Mouse (Mus musculus) c-Kit-positive CD71-positive TER-119-positive erythroid progenitor cells, embryonic 14.5 days (primary cell): ENCODE data around the gene Mfsd5.

Experiments
- DNase-seq: peaks from one replicate; pipeline ENCODE4 v3.0.0-alpha.2; 2013; ENCODE audit warnings: low spot score

Gene Mfsd5

GRCm38 (mm10) chr15:102282463-102283292 lies 3.4 kb downstream of the Mfsd5 start:
- DNase-seq: peak; percentile 49

DNA sequence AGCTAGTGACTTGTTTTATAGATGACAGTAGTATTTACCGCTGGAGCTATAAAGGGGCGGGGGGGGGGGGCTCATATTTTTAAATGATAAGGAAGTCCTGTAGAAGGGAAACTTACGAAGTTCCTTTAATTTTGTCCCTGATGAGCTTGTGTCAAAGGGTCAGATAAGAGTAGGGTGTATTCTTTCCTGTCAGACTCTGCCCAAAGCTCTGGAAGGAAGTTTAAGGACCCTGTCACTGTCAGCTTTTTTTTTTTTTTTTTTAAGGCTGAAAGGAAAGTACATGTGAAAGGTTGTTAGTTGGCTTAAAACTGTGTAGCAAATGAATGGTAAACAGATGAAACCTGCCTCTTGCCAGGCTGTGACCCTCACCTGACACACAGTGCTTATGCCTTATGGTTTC lies 4.4 kb downstream of the Mfsd5 start:
- no peak for DNase-seq

DNA sequence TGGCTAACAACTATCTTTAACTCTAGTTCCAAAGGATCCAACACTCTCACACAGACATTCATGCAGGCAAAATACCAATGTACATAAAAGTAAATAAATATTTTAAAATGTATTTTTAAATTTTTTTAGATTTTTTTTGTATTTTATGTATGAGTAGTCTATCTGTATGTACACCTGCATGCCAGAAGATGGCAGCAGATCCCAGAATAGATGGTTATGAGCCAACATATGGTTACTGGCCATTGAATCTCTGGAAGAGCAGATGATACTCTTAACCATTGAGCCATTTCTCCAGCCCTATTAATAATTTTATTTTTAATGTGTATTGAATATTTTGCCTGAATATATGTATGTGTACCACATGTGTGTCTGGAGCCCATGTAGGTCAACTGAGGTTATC lies 8.1 kb downstream of the Mfsd5 start:
- DNase-seq: peak; percentile 56

GRCm38 (mm10) chr15:102295633-102296367 lies 16.5 kb downstream of the Mfsd5 start, which contains the start of gene Espl1:
Espl1 (plus strand) TSS chr15:102296266.
- DNase-seq: peak; percentile 94

- peak; percentile 37 for DNase-seq
Measured at GRCm38 (mm10) chr15:102296368-102297006, 17.2 kb downstream of the Mfsd5 start.

- no peak for DNase-seq
Measured at GRCm38 (mm10) chr15:102302542-102302941, 23.3 kb downstream of the Mfsd5 start.

- no peak for DNase-seq
Measured at GRCm38 (mm10) chr15:102308717-102309116, 29.5 kb downstream of the Mfsd5 start.

DNA sequence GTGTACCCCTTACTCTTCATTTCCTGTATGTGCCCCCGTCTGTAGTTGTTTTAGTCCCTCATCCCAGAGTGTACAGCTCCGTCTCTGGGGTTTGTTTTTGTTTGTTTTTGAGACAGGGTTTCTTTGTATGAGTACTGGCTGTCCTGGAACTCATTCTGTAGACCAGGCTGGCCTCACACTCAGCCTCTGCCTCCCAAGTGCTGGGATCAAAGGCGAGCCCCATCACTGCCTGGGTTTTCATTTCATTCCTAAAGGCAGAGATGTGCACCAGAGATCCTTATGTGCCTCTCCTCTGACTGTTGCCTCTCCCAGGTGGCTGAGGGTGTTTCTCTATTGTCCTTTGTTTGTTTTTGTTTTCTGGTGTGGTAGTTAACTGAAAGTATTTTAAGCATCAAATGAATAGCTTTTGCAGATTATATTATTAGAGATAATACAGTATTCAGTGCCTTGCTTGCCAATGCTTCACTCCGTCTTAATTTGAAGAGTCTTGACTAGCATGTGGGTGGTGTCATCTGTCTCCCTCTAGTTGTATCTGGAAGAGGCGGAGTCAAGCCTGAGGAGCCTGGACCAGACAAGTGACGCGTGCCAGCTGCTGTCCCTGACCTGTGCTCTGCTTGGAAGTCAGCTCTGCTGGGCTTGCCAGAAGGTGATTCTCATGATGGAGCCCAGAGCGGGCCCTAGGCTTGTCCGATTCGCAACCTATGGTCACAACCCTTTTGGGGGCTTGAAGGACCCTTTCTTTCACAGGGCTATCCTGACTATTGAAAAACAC lies 31.0 kb downstream of the Mfsd5 start:
- DNase-seq: no peak

DNA sequence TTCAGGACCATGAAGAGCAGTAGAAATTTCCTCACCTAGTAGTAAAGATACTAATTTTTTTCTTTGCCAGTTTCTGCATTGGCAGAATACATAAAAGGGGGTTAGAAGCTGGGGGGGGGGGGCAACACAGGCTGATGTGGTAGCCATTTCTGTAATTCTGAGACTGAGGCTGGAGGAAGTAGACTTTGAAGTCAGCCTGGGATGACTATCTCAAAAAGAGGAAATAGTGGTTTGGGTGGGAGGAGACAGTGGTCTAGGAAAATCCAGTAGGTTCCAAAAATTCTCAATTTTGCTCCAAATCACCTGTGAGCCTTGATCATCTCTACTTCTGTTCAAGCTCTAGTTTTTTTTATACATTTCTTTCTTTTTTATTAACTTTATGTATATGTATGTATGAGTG lies 32.2 kb downstream of the Mfsd5 start:
- DNase-seq: no peak

- no peak for DNase-seq
Measured at GRCm38 (mm10) chr15:102315292-102315691, 36.0 kb downstream of the Mfsd5 start.

- DNase-seq: no peak
Measured at GRCm38 (mm10) chr15:102316263-102316662, 37.0 kb downstream of the Mfsd5 start.

DNA sequence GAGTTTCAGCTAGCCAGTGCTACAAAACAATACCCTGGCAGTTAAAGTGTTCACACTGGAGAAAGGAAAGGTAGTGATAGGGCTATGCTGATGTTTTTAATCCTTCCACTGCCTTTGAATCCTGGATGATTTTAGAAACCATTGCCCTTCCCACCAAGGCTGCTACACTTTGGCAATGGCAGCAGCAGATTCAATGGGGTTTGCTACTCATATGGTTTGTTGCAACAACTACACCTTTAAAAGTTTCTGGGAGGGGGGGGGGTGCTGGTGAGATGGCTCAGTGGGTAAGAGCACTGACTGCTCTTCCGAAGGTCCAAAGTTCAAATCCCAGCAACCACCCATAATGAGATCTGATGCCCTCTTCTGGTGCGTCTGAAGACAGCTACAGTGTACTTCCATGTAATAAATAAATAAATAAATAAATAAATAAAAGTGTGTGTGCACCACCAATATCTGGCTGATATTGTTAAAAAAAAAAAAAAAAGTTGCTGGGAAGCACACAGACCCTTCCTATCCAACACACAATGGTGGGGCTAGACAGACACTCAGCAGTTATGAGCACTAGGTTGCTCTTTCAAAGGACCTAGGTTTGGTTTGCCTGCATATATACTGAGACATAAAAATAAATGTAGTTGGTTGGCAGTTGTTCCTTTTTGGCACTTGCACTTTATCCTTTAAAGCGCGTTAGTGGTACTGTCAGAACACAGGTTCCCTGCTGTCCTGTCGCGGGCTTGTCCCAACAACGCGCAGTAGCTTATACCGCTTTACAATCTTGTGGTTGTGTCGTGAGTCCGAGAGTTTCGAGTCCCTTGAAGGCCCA lies 45.6 kb downstream of the Mfsd5 start:
- peak; percentile 44 for DNase-seq

- DNase-seq: peak; percentile 80
Measured at GRCm38 (mm10) chr15:102326022-102326576, 46.8 kb downstream of the Mfsd5 start, which contains the start of gene Pfdn5. Pfdn5 (plus strand) TSS chr15:102326116.

DNA sequence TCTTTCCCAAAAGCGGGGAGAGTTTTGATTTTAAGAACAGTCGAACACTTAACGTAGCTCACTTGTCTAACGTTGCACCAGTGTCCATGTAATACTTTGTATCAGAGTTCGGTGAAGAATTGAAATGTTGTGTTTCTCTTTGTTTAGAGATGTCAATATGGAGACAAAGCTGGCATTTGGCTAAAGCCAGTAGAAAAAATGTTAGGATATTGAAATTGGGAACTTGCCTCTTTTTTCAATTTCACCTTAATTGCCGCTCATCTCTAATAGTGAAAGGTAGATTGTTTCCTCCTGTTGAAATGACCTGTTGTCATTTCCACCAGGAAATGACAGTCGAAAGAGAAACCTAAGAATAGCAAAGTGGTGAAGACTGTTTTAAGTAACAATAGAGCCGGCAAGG lies 47.6 kb downstream of the Mfsd5 start:
- DNase-seq: no peak
